Mouse (Mus musculus): Measurements from ENCODE around the gene Rasgrp4. TPM values are rescaled to one million over a fixed set of nuclear protein-coding genes. Genes with fewer than 3 reads are reported as not detected.
A peak's percentile ranks its signal among the peaks of the same experiment; 100 is the strongest.
"Not testable (repeated sequence)": the region's sequence is repeated elsewhere in the genome, so short reads cannot be mapped to it uniquely, and the experiment has no call there.

Gene Rasgrp4
- polyA plus RNA-seq, 1 experiment from 2014 or later = 1.1 TPM

GRCm38 (mm10) chr7:29169231-29170065 is 34.8 kb downstream of the Rasgrp4 start:
- WGBS = under 1% methylated on average over 23 of the region's 39 CpGs
- peaks cover 19% of the 10 kb centered on the region for H3K36me3 ChIP-seq
- H3K9me3 ChIP-seq = no peaks in the 10 kb centered on the region
- ATAC-seq (ENCODE audit: insufficient number of reproducible peaks, insufficient read depth, low FRiP score, low TSS enrichment) = peak; percentile 72
- H3K9ac ChIP-seq = peak overlapping the region; percentile 59
- peaks cover 47% of the 10 kb centered on the region for H3K27me3 ChIP-seq
- peak overlapping the region; percentile 80 for H3K27ac ChIP-seq
- H3K4me2 ChIP-seq (replicated peaks) = peak overlapping the region; percentile 83
- peak overlapping the region; percentile 73 for H3K4me3 ChIP-seq
- H3K4me1 ChIP-seq = peaks cover 29% of the 10 kb centered on the region

DNA sequence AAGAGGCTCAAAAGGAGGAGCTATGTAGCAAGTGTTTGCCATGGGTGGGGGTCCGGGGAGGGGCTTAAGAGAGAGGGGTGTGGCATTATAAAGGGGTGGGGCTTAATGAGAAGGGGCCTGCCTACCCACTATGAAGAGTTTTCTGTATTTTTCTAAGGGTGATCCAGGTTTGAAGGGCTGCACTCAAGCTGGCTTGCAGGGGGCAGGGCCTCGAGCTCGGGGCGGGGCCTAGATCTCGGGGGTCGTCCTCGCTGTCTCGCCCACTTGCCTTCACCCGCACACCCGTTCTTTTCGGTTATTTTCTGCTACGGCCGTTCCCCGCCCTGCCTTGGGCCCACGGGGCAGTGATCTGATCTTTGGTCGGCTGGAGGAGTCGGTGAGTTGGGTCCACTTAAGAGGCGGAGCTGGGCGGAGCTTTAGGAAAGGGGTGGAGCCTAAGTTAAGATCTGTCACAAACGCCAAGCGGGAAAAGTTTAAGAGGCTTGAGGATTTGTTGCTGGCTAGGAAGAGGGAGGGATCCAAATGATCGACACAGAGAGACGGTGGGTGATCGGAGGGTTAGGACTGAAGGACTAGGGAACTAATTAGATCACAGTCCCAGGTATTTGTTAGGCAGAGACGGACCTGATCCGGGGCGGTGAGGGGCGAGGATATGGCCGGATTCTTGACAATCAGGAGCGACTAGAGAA is 35.6 kb downstream of the Rasgrp4 start, which contains the start of the genes Ggn and Spred3:
TSS of gene Ggn (plus strand) at position 145 of the 689 bp plus-strand sequence.
TSS of gene Spred3 (minus strand) at position 346 of the 689 bp plus-strand sequence.
- Histone ChIP-seq H3K36me3 (peaks cover 26% of the 10 kb centered on the region), H3K9ac (peak within 1 kb of the TSS; percentile 59), H3K27ac (peak within 1 kb of the TSS; percentile 80), H3K4me1 (peaks cover 29% of the 10 kb centered on the region), H3K4me3 (peak within 1 kb of the TSS; percentile 73), H3K27me3 (peaks cover 52% of the 10 kb centered on the region), H3K9me3 (no peaks in the 10 kb centered on the region), H3K4me2 (replicated peaks) (peak within 1 kb of the TSS; percentile 83)
- WGBS = 2% methylated on average over 30 of the region's 30 CpGs
- ATAC-seq (ENCODE audit: insufficient number of reproducible peaks, insufficient read depth, low FRiP score, low TSS enrichment) = peak; percentile 48

DNA sequence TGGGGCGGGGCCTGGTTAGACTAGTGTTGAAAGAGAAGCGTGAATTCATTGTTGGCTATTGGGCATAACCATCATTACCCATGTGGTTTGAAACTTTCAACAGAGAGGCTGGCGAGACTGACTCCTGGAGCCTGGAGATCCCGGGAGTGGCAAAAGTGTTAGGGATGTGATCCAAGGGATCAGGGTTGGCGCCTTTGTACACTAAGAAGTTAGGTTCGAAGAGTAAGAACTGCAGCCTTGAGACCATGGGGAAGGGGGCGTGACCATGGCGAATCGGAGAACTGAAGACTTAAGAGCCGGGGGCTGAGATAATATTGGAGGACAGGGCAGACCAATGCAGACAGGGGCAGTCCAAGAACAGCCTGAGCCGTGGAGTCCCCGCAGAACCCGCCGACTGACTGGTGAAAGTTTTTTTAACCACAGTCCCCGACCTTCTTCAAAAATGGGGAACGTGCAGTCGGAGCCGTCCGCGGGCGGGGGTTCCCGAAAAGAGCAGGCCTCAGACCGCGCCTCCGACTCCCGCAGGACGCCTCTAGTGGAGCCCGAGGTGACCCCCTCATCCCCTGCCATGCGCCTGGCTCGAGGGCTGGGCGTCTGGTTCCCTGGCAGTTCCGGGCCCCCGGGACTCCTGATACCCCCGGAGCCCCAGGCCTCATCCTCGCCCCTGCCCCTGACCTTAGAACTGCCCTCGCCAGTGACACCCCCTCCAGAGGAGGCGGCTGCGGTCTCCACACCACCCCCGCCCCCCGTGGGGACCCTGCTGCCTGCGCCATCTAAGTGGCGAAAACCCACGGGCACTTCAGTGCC is 36.3 kb downstream of the Rasgrp4 start:
- H3K4me1 ChIP-seq = peaks cover 29% of the 10 kb centered on the region

GRCm38 (mm10) chr7:29171562-29172097 is 37.0 kb downstream of the Rasgrp4 start:
- 8% methylated on average over 34 of the region's 34 CpGs for WGBS
- H3K4me2 ChIP-seq (replicated peaks) = peak overlapping the region; percentile 83
- ATAC-seq (ENCODE audit: insufficient number of reproducible peaks, insufficient read depth, low FRiP score, low TSS enrichment) = no peak
- H3K9ac ChIP-seq = peak overlapping the region; percentile 12; the same call in 1 of the 2 replicates
- H3K4me1 ChIP-seq = peaks cover 29% of the 10 kb centered on the region
- peaks cover 52% of the 10 kb centered on the region for H3K27me3 ChIP-seq
- peak overlapping the region; percentile 73 for H3K4me3 ChIP-seq
- H3K36me3 ChIP-seq = peaks cover 41% of the 10 kb centered on the region
- H3K27ac ChIP-seq = no peak overlapping the region
- no peaks in the 10 kb centered on the region for H3K9me3 ChIP-seq

More for the DNA sequence above, 36.3 kb downstream of the Rasgrp4 start:
- Histone ChIP-seq H3K9me3 (no peaks in the 10 kb centered on the region), H3K4me3 (peak overlapping the region; percentile 73), H3K9ac (peak overlapping the region; percentile 12; the same call in 1 of the 2 replicates), H3K4me2 (replicated peaks) (peak overlapping the region; percentile 83), H3K27me3 (peaks cover 52% of the 10 kb centered on the region), H3K27ac (no peak overlapping the region), H3K36me3 (peaks cover 34% of the 10 kb centered on the region)
- no peak for ATAC-seq (ENCODE audit: insufficient number of reproducible peaks, insufficient read depth, low FRiP score, low TSS enrichment)
- WGBS = 2% methylated on average over 43 of the region's 43 CpGs

DNA sequence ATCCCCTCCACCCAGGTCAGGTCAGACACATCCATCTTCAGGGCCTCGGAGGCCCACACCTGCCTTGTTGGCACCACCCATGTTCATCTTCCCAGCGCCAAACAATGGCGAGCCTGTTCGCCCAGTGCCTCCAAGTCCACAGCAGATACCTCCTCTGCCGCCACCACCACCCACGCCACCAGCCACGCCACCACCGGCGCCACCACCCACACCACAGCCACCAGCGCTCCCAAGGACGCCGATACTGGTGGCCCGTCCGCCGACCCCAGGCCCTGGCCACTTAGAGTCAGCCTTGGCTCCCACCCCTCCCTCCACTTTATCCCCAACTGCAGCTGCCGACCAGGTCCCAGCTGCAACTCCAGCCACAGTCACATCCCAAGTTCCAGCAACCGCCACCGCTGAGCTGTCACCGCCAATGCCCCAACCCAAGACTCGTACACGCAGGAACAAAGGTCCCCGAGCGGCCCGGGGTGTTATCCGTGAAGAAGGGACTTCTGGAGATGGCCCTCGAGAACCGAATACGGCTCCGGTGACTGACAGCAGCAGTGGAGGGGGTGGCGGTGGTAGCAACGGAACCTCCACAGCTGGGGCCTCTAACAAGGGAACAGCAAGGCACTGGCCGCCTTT is 37.9 kb downstream of the Rasgrp4 start:
- no peak for ATAC-seq (ENCODE audit: insufficient number of reproducible peaks, insufficient read depth, low FRiP score, low TSS enrichment)
- Histone ChIP-seq H3K4me1 (peaks cover 28% of the 10 kb centered on the region), H3K9ac (no peak overlapping the region), H3K27ac (no peak overlapping the region), H3K4me3 (no peak overlapping the region), H3K4me2 (replicated peaks) (no peak overlapping the region), H3K9me3 (no peaks in the 10 kb centered on the region), H3K36me3 (peaks cover 45% of the 10 kb centered on the region), H3K27me3 (peaks cover 47% of the 10 kb centered on the region)
- WGBS = 35% methylated on average over 32 of the region's 32 CpGs

DNA sequence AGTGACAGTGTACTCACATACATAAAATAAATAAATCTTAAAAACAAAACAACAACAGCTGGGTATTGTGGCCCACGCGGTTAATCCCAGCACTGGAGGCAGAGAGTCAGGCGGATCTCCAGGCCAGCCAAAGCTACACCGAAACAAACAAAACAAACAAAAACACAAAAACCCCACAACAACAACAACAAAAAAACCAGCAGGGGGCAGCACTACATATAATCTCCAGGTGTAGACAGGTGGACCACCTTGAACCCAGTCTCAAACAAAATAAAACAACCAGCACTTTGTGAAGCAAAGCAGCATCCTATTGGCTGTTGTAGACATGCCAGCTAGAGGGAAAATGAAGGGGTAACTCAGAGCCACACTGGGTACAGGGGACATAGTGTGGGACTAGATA is 43.5 kb downstream of the Rasgrp4 start:
- H3K4me3 ChIP-seq = no peak overlapping the region
- no peak for ATAC-seq (ENCODE audit: insufficient number of reproducible peaks, insufficient read depth, low FRiP score, low TSS enrichment)
- H3K36me3 ChIP-seq = peaks cover 39% of the 10 kb centered on the region

GRCm38 (mm10) chr7:29179323-29179722 is 44.7 kb downstream of the Rasgrp4 start:
- ATAC-seq (ENCODE audit: insufficient number of reproducible peaks, insufficient read depth, low FRiP score, low TSS enrichment) = no peak
- no peak overlapping the region for H3K27ac ChIP-seq
- peak overlapping the region; percentile 81 for H3K9ac ChIP-seq

More for the DNA sequence above, 43.5 kb downstream of the Rasgrp4 start:
- 84% methylated on average over 4 of the region's 4 CpGs for WGBS
- H3K9ac ChIP-seq = no peak overlapping the region
- no peaks in the 10 kb centered on the region for H3K9me3 ChIP-seq
- H3K4me1 ChIP-seq = peaks cover 16% of the 10 kb centered on the region
- H3K4me2 ChIP-seq (replicated peaks) = no peak overlapping the region
- H3K27me3 ChIP-seq = peaks cover 16% of the 10 kb centered on the region
- no peak overlapping the region for H3K27ac ChIP-seq

GRCm38 (mm10) chr7:29180077-29180853 is 45.6 kb downstream of the Rasgrp4 start, which contains the start of gene Psmd8:
TSS of gene Psmd8 (minus strand) at chr7:29180701.
- peak within 1 kb of the TSS; percentile 82 for H3K4me3 ChIP-seq
- WGBS = under 1% methylated on average over 62 of the region's 62 CpGs
- peak; percentile 88 for ATAC-seq (ENCODE audit: insufficient number of reproducible peaks, insufficient read depth, low FRiP score, low TSS enrichment)
- H3K27ac ChIP-seq = peak within 1 kb of the TSS; percentile 69
- H3K27me3 ChIP-seq = no peaks in the 10 kb centered on the region
- peaks cover 18% of the 10 kb centered on the region for H3K36me3 ChIP-seq
- H3K4me2 ChIP-seq (replicated peaks) = peak within 1 kb of the TSS; percentile 90
- H3K9me3 ChIP-seq = no peaks in the 10 kb centered on the region
- peak within 1 kb of the TSS; percentile 81 for H3K9ac ChIP-seq
- peaks cover 16% of the 10 kb centered on the region for H3K4me1 ChIP-seq

More at GRCm38 (mm10) chr7:29179323-29179722, 44.7 kb downstream of the Rasgrp4 start:
- Histone ChIP-seq H3K36me3 (peaks cover 27% of the 10 kb centered on the region), H3K4me3 (peak overlapping the region; percentile 82), H3K27me3 (peaks cover 6% of the 10 kb centered on the region; the same call in 1 of the 2 replicates), H3K9me3 (no peaks in the 10 kb centered on the region), H3K4me2 (replicated peaks) (peak overlapping the region; percentile 90), H3K4me1 (peaks cover 16% of the 10 kb centered on the region)
- 50% methylated on average over 7 of the region's 7 CpGs for WGBS

- no peak overlapping the region for H3K27ac ChIP-seq
- no peak overlapping the region for H3K9ac ChIP-seq
- no peak; the same call in 1 of the 2 replicates for ATAC-seq (ENCODE audit: insufficient number of reproducible peaks, insufficient read depth, low FRiP score, low TSS enrichment)
- peaks cover 16% of the 10 kb centered on the region for H3K4me1 ChIP-seq
- no peaks in the 10 kb centered on the region for H3K27me3 ChIP-seq
- H3K9me3 ChIP-seq = no peaks in the 10 kb centered on the region
- H3K4me3 ChIP-seq = peak overlapping the region; percentile 82
- 40% methylated on average over 5 of the region's 5 CpGs for WGBS
- H3K36me3 ChIP-seq = peaks cover 12% of the 10 kb centered on the region
- peak overlapping the region; percentile 90 for H3K4me2 ChIP-seq (replicated peaks)
Observed at GRCm38 (mm10) chr7:29180854-29181236, 46.2 kb downstream of the Rasgrp4 start.

- 88% methylated on average over 4 of the region's 4 CpGs for WGBS
- H3K27ac ChIP-seq; H3K9me3 ChIP-seq; H3K27me3 ChIP-seq; H3K4me3 ChIP-seq; H3K4me2 ChIP-seq (replicated peaks); ATAC-seq (ENCODE audit: insufficient number of reproducible peaks, insufficient read depth, low FRiP score, low TSS enrichment); H3K9ac ChIP-seq; H3K36me3 ChIP-seq: not testable (repeated sequence)
- H3K4me1 ChIP-seq = peaks cover 16% of the 10 kb centered on the region
Observed at GRCm38 (mm10) chr7:29181323-29181722, 46.7 kb downstream of the Rasgrp4 start.
